Mouse (Mus musculus) MEL (cell line): ENCODE results near the gene Olfr288.

ENCODE experiments used
- CHD2 ChIP-seq: IDR thresholded peaks from 2 replicates; pipeline ENCODE4 v1.6.1; 2011; ENCODE audit warnings: low read length, improper control_type of control experiment
- CTCF ChIP-seq, 3 experiments: IDR thresholded peaks in 2 of 3; conservative IDR thresholded peaks in 1 of 3; 2 replicates each; pipeline ENCODE4 v1.5.1; 2011 to 2012; ENCODE audit warnings: low read length in 3 of 3, low read depth in 2 of 3, mild to moderate bottlenecking in 2 of 3, improper control_type of control experiment in 1 of 3, inconsistent platforms in 1 of 3, mixed read lengths in 1 of 3, moderate library complexity in 1 of 3; ENCODE audit not compliant: control insufficient read depth in 1 of 3, insufficient read depth in 1 of 3, poor library complexity in 1 of 3, severe bottlenecking in 1 of 3
- E2F4 ChIP-seq: IDR thresholded peaks from 2 replicates; pipeline ENCODE4 v1.6.1; 2011; ENCODE audit warnings: low read depth, low read length, improper control_type of control experiment, borderline replicate concordance
- EP300 ChIP-seq, 2 experiments: IDR thresholded peaks; 2 replicates each; pipeline ENCODE4 v1.6.1; 2011; ENCODE audit warnings: improper control_type of control experiment in 2 of 2, low read length in 2 of 2, low read depth in 1 of 2, mild to moderate bottlenecking in 1 of 2
- ETS1 ChIP-seq: IDR thresholded peaks from 2 replicates; pipeline ENCODE4 v1.6.1; 2012; ENCODE audit warnings: low read depth, mild to moderate bottlenecking, inconsistent platforms, low read length, improper control_type of control experiment, moderate library complexity
- KAT2A ChIP-seq: conservative IDR thresholded peaks from 2 replicates; pipeline ENCODE4 v1.6.1; 2012; ENCODE audit warnings: low read depth, low read length, improper control_type of control experiment, inconsistent platforms
- MEF2A ChIP-seq: IDR thresholded peaks from 2 replicates; pipeline ENCODE4 v1.6.1; 2014; ENCODE audit warnings: low read depth, mild to moderate bottlenecking, inconsistent platforms, low read length, improper control_type of control experiment; ENCODE audit not compliant: poor library complexity, insufficient replicate concordance, severe bottlenecking; ENCODE audit errors: extremely low read depth
- MXI1 ChIP-seq: IDR thresholded peaks from 2 replicates; pipeline ENCODE4 v1.6.1; 2011; ENCODE audit warnings: mild to moderate bottlenecking, low read depth, low read length, improper control_type of control experiment
- NRF1 ChIP-seq: IDR thresholded peaks from 2 replicates; pipeline ENCODE4 v1.6.1; 2014; ENCODE audit warnings: low read depth, mild to moderate bottlenecking, inconsistent platforms, low read length, improper control_type of control experiment, moderate library complexity; ENCODE audit not compliant: poor library complexity, insufficient read depth, severe bottlenecking
- POLR2A ChIP-seq, 2 experiments: IDR thresholded peaks; 2 replicates each; pipeline ENCODE4 v1.6.1; 2011 to 2012; ENCODE audit warnings: low read length in 2 of 2, mild to moderate bottlenecking in 2 of 2, control low read depth in 1 of 2, improper control_type of control experiment in 1 of 2, low read depth in 1 of 2, moderate library complexity in 1 of 2; ENCODE audit not compliant: control insufficient read depth in 1 of 2, insufficient read depth in 1 of 2, poor library complexity in 1 of 2
- TAL1 ChIP-seq: IDR thresholded peaks from 2 replicates; pipeline ENCODE4 v1.6.1; 2012; ENCODE audit warnings: mild to moderate bottlenecking, inconsistent platforms, low read length, moderate library complexity, mixed read lengths
- TCF12 ChIP-seq: IDR thresholded peaks from 2 replicates; pipeline ENCODE4 v1.6.1; 2014; ENCODE audit warnings: low read depth, mild to moderate bottlenecking, inconsistent platforms, low read length, improper control_type of control experiment, moderate library complexity
- ZC3H11A ChIP-seq: IDR thresholded peaks from 2 replicates; pipeline ENCODE4 v1.6.1; 2012; ENCODE audit warnings: low read depth, mild to moderate bottlenecking, inconsistent platforms, low read length, improper control_type of control experiment
- ZNF384 ChIP-seq: IDR thresholded peaks from 2 replicates; pipeline ENCODE4 v1.6.1; 2012; ENCODE audit warnings: low read depth, mild to moderate bottlenecking, inconsistent platforms, low read length, improper control_type of control experiment

DNA sequence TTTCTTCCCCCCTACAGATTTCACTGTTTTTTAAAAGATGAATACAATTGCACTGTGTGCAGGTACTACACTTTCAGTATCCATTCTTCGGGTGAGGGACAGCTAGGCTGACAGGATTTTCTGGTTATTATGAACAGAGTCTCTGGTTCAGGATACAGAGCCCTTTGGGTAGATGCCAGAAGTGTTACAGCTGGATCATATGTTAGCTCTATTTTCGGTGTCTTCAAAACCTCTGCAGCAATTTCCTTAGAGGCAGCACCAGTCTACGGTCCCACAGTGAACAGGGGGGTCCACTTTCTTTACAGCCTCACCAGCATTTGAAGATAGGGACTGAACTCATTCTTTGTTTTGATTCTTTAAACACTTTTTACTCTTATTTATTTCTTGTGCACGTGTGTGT lies 10.9 kb downstream of the Olfr288 start:
- TF ChIP-seq CTCF (IDR thresholded peaks at IDR 0.05 in 2 of 3, conservative IDR thresholded peaks at IDR 0.05 in 1 of 3; ENCODE audit: control insufficient read depth in 1 of 3, insufficient read depth in 1 of 3, low read depth in 2 of 3, low read length in 3 of 3, poor library complexity in 1 of 3, severe bottlenecking in 1 of 3): no peak
- no peak for TF ChIP-seq EP300 (IDR thresholded peaks at IDR 0.05; ENCODE audit: low read depth in 1 of 2, low read length in 2 of 2)
- TF ChIP-seq ZNF384: no peak
- TF ChIP-seq E2F4: no peak
- no peak for TF ChIP-seq TAL1
- TF ChIP-seq TCF12: no peak
- no peak for TF ChIP-seq MXI1
- TF ChIP-seq ZC3H11A: no peak
- no peak for TF ChIP-seq CHD2
- TF ChIP-seq KAT2A: no peak
- TF ChIP-seq ETS1: no peak
- TF ChIP-seq MEF2A: no peak
- TF ChIP-seq POLR2A (IDR thresholded peaks at IDR 0.05; ENCODE audit: control insufficient read depth in 1 of 2, insufficient read depth in 1 of 2, low read depth in 1 of 2, low read length in 2 of 2, poor library complexity in 1 of 2): no peak
- no peak for TF ChIP-seq NRF1
